ENCODE assay signal across 8 mouse cellular contexts in the genomic region with DNA sequence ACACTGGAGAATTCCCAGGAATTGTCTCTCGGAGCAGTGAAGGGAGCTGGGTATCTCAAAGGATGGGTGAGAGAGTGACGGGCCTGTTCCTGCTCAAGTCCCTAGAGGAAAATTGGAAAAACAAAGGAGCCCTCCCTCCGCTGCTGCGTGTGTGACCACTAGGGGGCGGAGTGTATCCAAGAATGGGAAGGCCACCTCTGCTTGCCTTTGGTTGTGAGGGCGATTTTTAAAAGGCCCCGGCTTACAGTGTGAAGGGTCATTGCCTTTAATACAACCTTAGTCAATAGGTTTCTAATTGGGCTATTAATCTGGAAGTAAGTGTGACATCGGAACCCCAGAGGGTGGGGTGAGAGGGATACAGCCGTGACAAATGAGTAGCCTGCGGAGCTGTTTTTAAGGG.
A peak's percentile ranks its signal among the peaks of the same experiment; 100 is the strongest.
DNase-seq lines count a peak whose midpoint lies in the region; ATAC-seq and TF ChIP-seq lines count a peak whose summit lies in the region.

No protein-coding gene starts in this region.

- WGBS in bone marrow, adult 2 months, result 22% methylated on average over 10 of the region's 10 CpGs
- 8% methylated on average over 10 of the region's 10 CpGs for WGBS in embryonic facial prominence, embryonic 14.5 days
- 4% methylated on average over 10 of the region's 10 CpGs for WGBS in limb, embryonic 14.5 days
- WGBS in stomach, embryonic 14.5 days, result 9% methylated on average over 10 of the region's 10 CpGs

- ATAC-seq in embryonic facial prominence, embryonic 14.5 days (ENCODE audit: low read depth), result peak; percentile 44; the same call in 1 of the 2 replicates
- peak; percentile 69; the same call in 1 of the 2 replicates for ATAC-seq in limb, embryonic 14.5 days (ENCODE audit: low FRiP score, low read depth)
- peak; percentile 42; the same call in 1 of the 2 replicates for ATAC-seq in stomach, embryonic 14.5 days (ENCODE audit: insufficient number of reproducible peaks, insufficient read depth, low FRiP score, low read depth)

- H3K27ac ChIP-seq in bone marrow, adult 2 months (ENCODE audit: control insufficient read depth, insufficient read depth, low read depth, low read length, poor library complexity), result no peak overlapping the region
- no peak overlapping the region for H3K27ac ChIP-seq in embryonic facial prominence, embryonic 14.5 days (replicated peaks; ENCODE audit: low read depth, low read length)
- no peak overlapping the region for H3K27ac ChIP-seq in limb, embryonic 14.5 days (replicated peaks; ENCODE audit: low read depth, low read length)
- H3K27ac ChIP-seq in stomach, embryonic 14.5 days (ENCODE audit: low read length), result no peak overlapping the region

- no peak for TF ChIP-seq POLR2A in bone marrow, adult 2 months (IDR thresholded peaks at IDR 0.05; ENCODE audit: borderline replicate concordance, control insufficient read depth, low read depth, low read length)
- no peak for TF ChIP-seq POLR2A in limb, embryonic 14.5 days (IDR thresholded peaks at IDR 0.05; ENCODE audit: borderline replicate concordance, extremely low read depth, insufficient read depth, insufficient read length)

- no peaks in the 10 kb centered on the region for H3K4me1 ChIP-seq in bone marrow, adult 2 months (ENCODE audit: control insufficient read depth, insufficient read depth, low read length)
- H3K4me1 ChIP-seq in embryonic facial prominence, embryonic 14.5 days (ENCODE audit: control insufficient read depth, insufficient read depth, low read length), result peaks cover 11% of the 10 kb centered on the region
- peaks cover 4% of the 10 kb centered on the region; the same call in 1 of the 2 replicates for H3K4me1 ChIP-seq in limb, embryonic 14.5 days (ENCODE audit: control insufficient read depth, insufficient read depth, low read length)
- H3K4me1 ChIP-seq in stomach, embryonic 14.5 days (ENCODE audit: control insufficient read depth, insufficient read depth, low read length), result 0 out of 2 replicates have a peak, but pooled peaks cover 7% of the 10 kb centered on the region

- no peaks in the 10 kb centered on the region for H3K9me3 ChIP-seq in embryonic facial prominence, embryonic 14.5 days (ENCODE audit: control insufficient read depth, low read length)
- H3K9me3 ChIP-seq in limb, embryonic 14.5 days (ENCODE audit: control insufficient read depth, low read length), result no peaks in the 10 kb centered on the region
- H3K9me3 ChIP-seq in stomach, embryonic 14.5 days (ENCODE audit: control insufficient read depth, low read depth, low read length), result no peaks in the 10 kb centered on the region

- DNase-seq in A20 (ENCODE audit: low read depth, low spot score), result peak; percentile 59
- peak; percentile 79 for DNase-seq in embryonic facial prominence, embryonic 14.5 days (ENCODE audit: low spot score)
- peak; percentile 79 for DNase-seq in heart, adult 8-10 months (ENCODE audit: low spot score)
- DNase-seq in kidney, adult 9 months, result peak; percentile 82
- DNase-seq in limb, embryonic 14.5 days (ENCODE audit: low spot score), result peak; percentile 69
- peak; percentile 93 for DNase-seq in neural tube, embryonic 10.5 days (ENCODE audit: extremely low spot score, low spot score)

- no peak overlapping the region for H3K4me3 ChIP-seq in bone marrow, adult 2 months (replicated peaks; ENCODE audit: control insufficient read depth, low read depth, low read length)
- no peak overlapping the region for H3K4me3 ChIP-seq in embryonic facial prominence, embryonic 14.5 days (ENCODE audit: low read depth, low read length)
- no peak overlapping the region for H3K4me3 ChIP-seq in limb, embryonic 14.5 days (replicated peaks; ENCODE audit: low read length)
- no peak overlapping the region for H3K4me3 ChIP-seq in stomach, embryonic 14.5 days (ENCODE audit: low read depth, low read length)

- TF ChIP-seq CTCF in bone marrow, adult 2 months (IDR thresholded peaks at IDR 0.05; ENCODE audit: control insufficient read depth, insufficient read depth, low read length), result peak; percentile 89

- no peaks in the 10 kb centered on the region for H3K36me3 ChIP-seq in embryonic facial prominence, embryonic 14.5 days (ENCODE audit: control insufficient read depth, insufficient read depth, low read length)
- H3K36me3 ChIP-seq in limb, embryonic 14.5 days (ENCODE audit: control insufficient read depth, insufficient read depth, low read length), result no peaks in the 10 kb centered on the region
- no peaks in the 10 kb centered on the region for H3K36me3 ChIP-seq in stomach, embryonic 14.5 days (ENCODE audit: control insufficient read depth, insufficient read depth, low read length)

- no peaks in the 10 kb centered on the region for H3K27me3 ChIP-seq in embryonic facial prominence, embryonic 14.5 days (replicated peaks; ENCODE audit: control insufficient read depth, insufficient read depth, low read length)
- no peaks in the 10 kb centered on the region for H3K27me3 ChIP-seq in limb, embryonic 14.5 days (ENCODE audit: control insufficient read depth, insufficient read depth, low read length)
- H3K27me3 ChIP-seq in stomach, embryonic 14.5 days (ENCODE audit: control insufficient read depth, insufficient read depth, low read length), result no peaks in the 10 kb centered on the region

- no peak overlapping the region for H3K9ac ChIP-seq in embryonic facial prominence, embryonic 14.5 days (ENCODE audit: low read depth, low read length)
- no peak overlapping the region for H3K9ac ChIP-seq in limb, embryonic 14.5 days (ENCODE audit: low read depth, low read length, severe bottlenecking)
- no peak overlapping the region for H3K9ac ChIP-seq in stomach, embryonic 14.5 days (replicated peaks; ENCODE audit: low read depth, low read length)

- peak overlapping the region; percentile 27; the same call in 1 of the 2 replicates for H3K4me2 ChIP-seq in embryonic facial prominence, embryonic 14.5 days (ENCODE audit: low read depth, low read length)
- 0 out of 2 replicates have a peak overlapping the region, but pooled peaks have one; percentile 24 for H3K4me2 ChIP-seq in limb, embryonic 14.5 days (replicated peaks; ENCODE audit: low read depth, low read length, severe bottlenecking)
- H3K4me2 ChIP-seq in stomach, embryonic 14.5 days (replicated peaks; ENCODE audit: low read depth, low read length), result no peak overlapping the region
